Mouse (Mus musculus): Measurements from ENCODE around the gene Ehbp1.
A peak's percentile ranks its signal among the peaks of the same experiment; 100 is the strongest.

Ehbp1 gene

DNA sequence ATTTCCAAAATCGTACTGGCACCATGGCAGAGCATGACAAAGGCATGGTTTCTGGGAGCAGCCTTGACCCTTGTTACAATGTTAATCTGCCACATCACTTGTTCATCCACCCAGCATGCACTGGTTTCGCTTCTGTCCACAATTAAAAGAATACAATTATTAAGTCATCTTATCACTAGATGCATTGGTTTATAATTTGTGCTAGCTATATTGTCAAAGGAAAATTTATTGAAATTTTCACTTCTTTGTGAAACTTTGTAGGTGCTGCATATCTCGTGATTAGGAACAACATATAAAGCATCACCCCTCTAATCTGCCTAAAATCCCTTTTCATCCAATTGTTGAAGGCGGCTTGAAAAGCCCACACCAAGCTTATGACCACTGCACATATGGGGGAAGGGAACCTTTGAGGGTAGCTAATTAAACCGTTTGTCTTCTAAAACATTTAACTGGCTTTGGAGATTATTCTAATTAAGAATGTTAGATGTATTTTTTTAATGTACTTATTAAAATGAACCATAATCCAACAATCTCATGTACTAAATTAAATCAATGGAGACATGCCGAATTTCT, 302.2 kb downstream of the Ehbp1 start:
- no peak for DNase-seq

- no peak for DNase-seq
Measured at GRCm38 (mm10) chr11:22034564-22035105, 307.5 kb downstream of the Ehbp1 start.

DNA sequence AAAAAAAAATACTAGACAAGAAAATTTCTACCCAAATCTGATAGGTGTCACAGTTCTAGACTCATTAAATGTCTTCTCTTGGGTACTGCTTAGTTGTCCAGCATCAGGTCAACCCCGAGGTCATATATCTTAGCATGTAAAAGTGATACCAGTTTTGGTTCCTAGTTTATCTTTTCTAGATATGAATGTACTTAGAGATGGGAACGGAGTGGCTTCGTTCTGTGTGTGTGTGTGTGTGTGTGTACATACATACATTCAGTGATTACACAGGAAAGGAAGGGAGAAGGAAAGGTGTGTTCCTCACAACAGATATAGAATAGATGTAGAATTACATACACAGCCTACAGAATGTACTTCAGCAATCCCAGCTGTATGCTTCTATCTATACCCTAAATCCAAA, 308.5 kb downstream of the Ehbp1 start:
- DNase-seq: no peak

GRCm38 (mm10) chr11:22020602-22021001, 321.5 kb downstream of the Ehbp1 start:
- DNase-seq: no peak

- no peak for DNase-seq
Measured at GRCm38 (mm10) chr11:22017444-22017843, 324.6 kb downstream of the Ehbp1 start.

DNA sequence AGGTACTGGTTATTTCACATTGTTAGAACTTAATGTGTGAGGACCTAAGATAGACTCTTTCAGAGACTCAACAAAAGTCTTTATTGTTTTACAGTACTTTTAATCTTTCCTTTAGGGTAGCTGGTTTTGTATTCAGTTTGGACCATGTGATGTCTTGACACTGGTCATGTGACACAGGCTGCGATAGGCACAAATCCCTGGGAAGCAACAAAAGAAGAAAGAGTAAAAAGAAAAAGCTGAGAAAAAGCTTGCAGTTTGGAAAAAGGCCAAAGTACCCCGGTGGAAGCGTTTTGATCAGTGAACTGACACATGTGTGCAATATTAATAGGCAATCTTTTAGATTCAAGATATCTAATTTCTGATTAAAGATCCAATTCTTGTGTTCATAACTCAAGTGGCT, 325.8 kb downstream of the Ehbp1 start:
- no peak for DNase-seq

DNA sequence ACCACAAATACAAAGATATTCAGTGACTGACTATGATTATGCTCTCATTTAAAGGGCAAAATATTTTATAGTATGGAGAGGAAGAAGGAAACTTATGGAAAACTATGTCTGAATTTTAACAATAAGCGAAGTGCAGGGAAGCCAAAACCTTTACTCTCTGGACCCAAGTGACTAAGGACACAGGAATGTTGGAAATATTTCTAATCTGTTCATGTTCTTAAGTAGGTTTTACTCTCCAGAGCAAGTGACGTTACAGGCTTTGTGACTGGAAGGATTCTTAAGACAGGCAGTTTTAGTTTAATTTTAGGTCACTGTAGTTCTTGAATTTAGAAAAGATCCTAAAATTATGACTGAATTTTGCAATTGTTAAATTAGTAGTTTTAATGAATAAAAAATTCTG, 333.3 kb downstream of the Ehbp1 start:
- no peak for DNase-seq

GRCm38 (mm10) chr11:22008129-22008596, 333.9 kb downstream of the Ehbp1 start:
- no peak for DNase-seq

DNA sequence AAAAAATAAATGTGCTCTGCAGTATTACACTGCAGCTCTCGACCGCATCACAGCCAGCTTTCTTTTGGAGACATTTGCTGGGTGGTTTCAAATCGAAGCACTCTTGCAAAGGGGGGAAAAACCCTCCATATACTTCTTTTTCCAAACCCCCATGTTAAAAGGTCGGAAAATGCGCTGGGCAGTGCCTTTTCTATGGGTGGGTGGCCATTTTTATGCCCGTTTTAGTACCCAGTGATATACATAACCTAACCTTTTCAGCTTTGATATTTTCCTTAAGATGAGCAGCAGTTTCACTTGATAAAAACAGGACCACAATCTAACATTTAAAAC, 334.3 kb downstream of the Ehbp1 start:
- no peak for DNase-seq

DNA sequence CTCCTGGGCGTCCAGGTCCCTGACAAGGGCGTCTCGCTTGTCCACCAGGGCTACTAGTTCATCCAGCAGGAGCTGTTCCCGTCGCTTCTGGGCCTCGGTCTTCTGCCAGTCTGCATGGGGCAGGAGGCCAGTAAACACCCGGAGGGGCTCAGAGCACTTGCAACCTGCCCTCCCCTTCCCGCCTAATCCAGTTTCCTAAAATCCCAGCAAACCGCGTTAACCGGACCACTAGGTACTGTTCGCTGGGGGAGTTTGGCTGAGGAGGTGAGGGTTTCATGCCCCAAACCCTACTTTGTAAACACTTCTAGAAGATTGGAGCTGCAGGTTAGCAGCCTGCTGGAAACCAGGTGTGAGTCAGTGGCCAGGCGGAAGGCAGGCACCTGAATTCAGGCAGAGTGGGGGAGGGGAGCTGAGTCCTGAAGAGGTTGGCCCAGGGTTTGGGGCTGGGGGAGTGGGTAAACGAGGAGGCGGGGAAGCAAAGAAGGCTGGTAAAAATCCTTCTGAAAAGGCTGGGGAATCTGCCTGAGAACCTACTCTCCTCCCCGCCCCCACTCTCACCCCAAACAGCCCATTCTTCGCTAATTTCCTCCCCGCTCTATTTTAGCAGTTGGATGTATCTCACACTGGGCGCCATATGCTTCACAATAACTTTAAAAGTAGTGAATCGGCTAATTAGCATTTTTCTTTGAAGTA, 334.9 kb downstream of the Ehbp1 start:
- DNase-seq: no peak

- DNase-seq: no peak
Measured at GRCm38 (mm10) chr11:22006471-22007087, 335.5 kb downstream of the Ehbp1 start.

DNA sequence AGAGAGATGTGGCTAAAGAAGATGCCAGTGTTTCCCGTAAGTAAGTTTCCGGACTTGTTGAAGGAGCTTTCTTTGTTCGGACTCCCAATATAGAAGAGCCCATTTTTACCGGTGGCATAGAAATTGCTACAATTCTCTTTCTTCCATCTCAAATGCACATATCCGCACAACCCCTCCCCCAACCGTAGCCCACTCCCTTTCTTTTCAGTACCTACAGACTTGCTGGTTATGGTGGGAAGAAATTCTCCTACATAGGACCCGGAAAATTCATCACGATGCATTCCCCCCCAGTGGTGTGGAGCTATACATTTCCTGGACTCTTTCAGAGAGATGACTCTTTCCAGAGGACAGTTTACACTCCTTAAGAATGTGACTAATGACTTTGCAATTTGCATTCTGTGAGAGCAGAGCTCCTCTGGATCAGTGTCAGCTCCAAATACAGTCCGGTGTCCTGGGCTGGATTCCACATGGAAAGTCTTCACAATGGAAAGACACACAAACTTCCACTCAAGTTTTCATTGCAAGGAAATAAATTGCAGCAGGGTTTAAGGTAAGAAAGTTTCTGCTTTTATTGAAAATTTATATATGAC, 336.7 kb downstream of the Ehbp1 start:
- DNase-seq: no peak

DNA sequence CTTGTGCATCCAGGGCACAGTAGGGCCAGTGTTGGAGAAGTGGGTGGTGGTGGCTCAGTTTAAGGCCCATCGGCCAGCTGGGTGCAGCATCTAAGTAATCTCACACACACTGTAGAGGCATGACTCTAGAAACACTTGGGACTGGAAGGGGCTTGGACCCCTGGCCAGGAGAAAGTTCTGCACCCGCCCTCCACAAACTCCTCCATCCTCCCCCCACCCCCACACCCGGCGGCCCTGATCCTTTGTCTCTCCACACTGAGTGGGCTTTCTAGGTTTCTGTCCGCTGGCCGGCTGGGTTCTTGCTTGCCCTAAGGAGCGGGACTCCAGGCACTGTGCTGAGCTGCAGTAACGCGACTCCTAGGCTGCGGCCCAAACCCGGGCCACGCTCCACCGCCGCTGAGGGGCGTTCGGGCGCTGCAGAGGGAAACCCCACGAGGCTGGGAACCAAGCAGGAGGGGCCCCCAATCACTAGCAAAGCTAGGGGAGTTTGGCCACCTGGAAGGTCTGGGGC, 337.7 kb downstream of the Ehbp1 start:
- no peak for DNase-seq

DNA sequence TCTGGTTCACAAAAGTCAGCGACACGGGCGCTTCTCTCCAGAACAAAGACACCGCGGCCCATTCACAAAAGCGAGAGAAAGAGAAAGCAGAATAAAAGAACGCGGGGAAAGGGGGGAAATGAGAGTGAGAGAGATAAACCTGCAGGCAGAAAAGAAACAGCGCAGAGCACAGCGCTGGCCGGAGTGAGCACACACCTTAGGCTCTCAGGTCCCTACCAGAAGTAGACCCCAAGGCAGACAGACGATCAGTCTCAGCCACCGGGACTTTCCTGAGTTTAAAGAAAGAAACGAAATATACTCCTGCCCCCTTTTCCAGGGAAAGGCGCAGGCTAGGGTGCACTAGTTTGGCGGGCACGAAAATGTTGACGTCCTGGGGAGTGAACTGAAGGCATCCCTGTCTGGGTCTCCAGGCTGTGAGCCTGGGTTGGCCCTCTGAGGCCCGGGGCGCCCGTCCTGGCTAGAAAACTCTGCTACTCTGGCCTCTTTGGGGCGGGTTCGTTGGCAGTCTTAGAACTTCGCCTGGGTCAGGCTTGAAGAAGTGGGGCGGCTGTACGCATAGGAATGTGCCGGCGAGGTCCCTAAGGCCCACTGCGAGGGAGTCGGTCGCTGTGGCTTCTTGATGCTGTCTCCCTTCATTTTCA, 338.6 kb downstream of the Ehbp1 start:
- DNase-seq: no peak

GRCm38 (mm10) chr11:22002783-22003340, 339.2 kb downstream of the Ehbp1 start, which contains the start of gene Otx1:
Gene Otx1, minus strand, starts transcription at chr11:22002897.
- DNase-seq: no peak

DNA sequence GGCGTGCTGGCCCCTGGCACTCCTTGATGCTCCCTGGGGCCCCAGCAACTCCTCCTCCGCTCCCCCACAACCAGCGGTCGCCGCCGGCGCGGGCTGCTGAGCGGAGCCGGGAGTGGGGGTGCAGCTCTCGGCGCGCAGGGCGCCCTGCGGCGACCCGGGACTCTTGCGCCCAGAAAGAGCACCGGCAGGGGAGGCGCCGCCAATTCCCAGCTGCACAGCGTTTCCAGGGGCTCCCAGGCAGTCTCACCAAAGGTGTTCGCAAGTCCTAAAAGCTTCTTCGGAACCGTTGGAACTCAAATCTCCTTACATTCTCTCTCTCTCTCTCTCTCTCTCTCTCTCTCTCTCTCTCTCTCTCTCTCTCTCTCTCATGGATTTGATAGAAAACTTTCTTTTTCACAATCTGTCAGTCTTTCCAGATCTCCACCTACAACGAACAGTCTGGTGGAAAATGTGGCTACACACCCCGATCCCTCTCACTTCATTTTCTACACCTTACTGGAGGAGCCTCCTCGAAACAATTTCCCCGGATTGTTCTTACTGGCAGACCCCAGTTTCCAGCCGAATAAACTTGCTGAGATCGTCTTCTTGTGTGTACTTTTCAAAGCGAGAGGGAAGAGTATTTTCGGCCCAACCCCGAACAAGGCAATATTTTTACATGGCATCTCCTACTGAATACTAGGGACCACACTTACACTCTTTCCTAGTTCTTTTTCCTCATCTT, 339.9 kb downstream of the Ehbp1 start:
- DNase-seq: no peak

DNA sequence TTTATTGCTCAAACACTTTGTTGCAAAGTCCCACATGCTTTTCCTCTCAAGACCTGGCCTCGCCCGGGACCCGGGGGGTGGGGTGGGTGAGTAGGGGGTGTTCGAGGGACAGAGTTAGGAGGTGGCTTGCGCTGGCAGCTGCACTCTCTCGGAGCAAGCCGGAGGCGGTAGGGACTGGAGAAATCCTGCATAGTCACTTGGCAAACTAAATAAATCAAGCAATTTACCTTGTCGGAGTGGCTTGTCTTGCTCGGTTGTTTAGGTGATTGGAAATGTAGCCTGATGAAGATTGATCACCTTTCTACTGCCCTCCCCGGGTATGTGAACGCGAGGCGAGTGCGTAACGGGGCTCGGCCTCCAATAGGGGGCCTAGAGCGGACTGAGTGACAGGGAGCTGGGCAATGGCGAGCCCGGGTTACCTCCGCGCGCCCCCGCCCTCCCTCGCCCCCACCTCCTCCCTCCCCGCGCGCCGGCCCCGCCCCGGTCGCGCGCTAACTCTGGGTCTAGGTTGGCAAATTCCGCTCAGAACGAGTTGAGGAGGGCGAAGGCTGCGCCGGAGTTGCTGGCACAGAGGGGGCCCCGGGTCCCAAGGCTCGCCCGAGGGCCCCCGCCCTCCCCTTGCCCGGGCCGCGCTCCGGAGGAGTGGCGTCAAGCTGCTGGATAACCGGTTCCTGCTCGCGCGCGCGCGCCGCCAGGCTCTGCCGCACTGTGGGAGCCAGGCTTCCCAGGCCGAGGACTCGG, 340.6 kb downstream of the Ehbp1 start:
- peak; percentile 46 for DNase-seq

GRCm38 (mm10) chr11:22000316-22001076, 341.6 kb downstream of the Ehbp1 start:
- no peak for DNase-seq

DNA sequence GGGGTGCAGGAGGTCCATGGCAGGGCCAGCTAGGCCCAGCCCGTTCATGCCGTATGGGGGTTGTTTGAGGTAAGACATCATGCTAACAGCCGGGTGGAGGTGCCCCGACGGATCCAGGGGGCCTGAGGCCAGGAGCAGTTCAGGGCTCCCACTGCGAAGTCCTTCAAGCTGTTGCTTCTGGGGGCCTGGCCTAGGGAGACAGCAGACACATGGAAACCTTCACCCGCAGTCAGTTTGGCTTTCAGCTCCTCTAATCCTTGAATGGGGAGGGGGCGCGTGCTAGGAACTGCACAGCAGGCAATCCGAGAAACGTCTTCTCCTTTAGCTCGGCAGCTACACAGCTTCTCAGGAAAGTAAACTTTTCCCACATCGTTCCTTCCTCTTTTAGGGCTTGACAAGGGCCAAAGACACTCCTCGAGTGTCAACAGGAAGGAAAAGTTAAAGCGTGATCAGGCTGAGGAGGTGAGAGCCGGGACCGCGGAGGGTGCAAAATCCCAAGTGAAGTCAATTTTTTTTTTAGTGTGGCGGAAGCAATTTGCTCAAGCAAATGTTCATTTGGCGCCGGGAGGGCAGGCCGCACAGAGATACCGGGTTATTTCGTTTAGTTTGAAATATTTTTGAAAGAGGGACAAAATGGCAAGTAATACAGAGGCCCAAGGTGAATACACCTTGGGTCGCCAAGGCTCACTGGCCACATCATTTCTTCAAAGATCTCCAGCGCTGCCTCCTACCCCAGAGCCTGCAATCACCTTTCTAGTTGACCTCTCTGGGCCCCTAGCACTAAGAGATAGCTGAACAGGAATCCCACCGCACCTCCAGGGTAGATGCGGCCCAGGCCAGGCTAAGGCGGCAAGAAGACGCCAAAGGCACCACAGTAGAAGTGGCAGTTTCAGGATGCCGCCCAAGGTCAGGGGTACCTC, 342.4 kb downstream of the Ehbp1 start:
- no peak for DNase-seq

All from liver (tissue).